Mouse (Mus musculus) right cerebral cortex, adult 2 months (tissue): ENCODE data around the gene Tmem53.

Source experiments
- DNase-seq, 2 experiments: peaks; one replicate each; pipeline ENCODE4 v3.0.0; 2021 to 2022; ENCODE audit warnings: low spot score in 2 of 2

Gene Tmem53

DNA sequence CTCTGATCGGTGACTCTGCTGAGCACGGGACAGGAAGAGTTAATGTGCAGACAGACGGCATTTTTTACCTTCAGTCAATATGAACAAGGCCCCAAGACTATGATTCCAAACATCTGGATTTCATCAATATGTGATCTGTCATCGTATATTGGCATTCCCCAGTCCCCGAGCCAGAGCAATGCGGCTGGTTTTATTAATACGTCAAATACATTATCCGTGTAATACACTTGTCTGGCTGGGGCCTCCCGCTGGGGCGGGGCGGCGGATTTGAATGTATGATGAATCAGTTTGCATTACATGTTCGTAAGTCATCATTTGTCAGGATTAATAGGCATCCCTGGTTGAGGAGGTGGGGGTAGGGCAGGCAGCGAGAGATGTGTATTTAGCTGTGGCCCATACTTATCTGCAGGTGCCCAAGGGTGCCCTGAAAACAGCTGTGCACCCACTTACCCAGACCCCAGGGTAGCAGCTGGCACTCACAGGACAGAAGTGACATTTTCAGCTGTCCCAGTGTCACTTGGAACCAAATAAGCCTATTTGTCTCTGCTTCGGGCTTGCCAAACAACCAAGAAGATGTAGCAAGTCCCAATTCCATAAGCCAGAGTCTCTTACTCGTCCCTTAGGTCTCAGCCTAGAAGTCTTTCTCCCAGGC, 63.2 kb downstream of the Tmem53 start:
- no peak for DNase-seq

DNA sequence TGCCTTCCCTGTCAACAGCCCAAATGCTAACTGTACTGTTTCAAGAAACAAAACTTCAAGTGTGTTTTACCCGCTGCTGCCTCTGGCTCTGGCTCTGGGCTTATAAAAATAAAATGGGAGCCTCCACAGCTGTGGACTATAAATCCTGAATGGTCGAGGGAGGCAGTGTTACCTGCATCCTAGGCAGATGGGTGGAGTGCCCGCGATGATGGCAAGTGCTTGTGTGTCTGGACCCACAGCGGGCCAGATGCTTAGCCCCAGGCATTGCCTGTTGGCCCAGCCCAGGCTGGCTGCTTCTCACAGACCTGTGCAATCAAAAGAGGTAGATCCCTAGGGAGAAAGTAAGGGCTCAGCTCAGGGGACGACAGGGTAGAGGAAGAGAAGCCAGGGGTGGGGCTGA, 65.0 kb downstream of the Tmem53 start:
- DNase-seq, result no peak

DNA sequence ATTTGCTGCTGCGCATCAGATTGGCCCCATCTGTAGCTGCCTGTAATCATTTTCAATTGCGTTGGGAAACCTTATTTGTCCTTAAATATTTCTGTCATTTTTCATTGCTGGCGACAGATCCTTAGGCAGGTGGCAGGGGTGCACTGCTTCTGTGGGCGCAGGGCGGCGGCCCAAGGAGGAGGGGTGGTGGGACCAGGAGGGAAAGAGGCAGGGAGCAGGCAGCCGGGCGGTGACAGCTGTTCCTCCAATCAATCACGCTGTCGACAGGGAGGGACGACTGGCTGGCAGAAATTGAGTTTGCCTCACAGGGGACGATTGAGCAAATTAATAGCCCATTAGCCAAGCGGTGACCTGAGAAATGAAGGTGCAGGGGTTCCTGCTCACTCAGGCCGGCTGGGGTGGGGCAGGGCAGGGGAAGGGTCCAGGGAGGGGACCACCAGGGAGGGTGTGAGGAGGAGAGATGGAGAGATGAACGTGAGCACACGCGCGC, 66.0 kb downstream of the Tmem53 start:
- no peak for DNase-seq
